Mouse (Mus musculus) erythroblast, embryonic 14.5 days (primary cell): ENCODE measurements around the gene Prkca.

Source experiments
- GATA1 ChIP-seq: IDR thresholded peaks from 2 replicates; pipeline ENCODE4 v1.6.1; 2012; ENCODE audit warnings: low read length, inconsistent platforms, mixed read lengths
- TAL1 ChIP-seq: IDR thresholded peaks from 3 replicates; pipeline ENCODE4 v1.6.1; 2012; ENCODE audit warnings: low read length, inconsistent platforms, mixed read lengths

GRCm38 (mm10) chr11:108244241-108244640, 99.5 kb downstream of the Prkca start:
- no peak for TF ChIP-seq TAL1
- TF ChIP-seq GATA1, result no peak
